Mouse (Mus musculus): ENCODE measurements around the gene Fbxl13. TPM values are rescaled to one million over a fixed set of nuclear protein-coding genes. Genes with fewer than 3 reads are reported as not detected.

The Fbxl13 gene
- polyA plus RNA-seq, 1 experiment from 2014 or later, result 0.13 TPM

- Histone ChIP-seq H3K9ac (replicated peaks) (no peak overlapping the region), H3K4me1 (peaks cover 4% of the 10 kb centered on the region; the same call in 1 of the 2 replicates), H3K27me3 (replicated peaks) (no peaks in the 10 kb centered on the region), H3K27ac (replicated peaks) (no peak overlapping the region), H3K4me2 (no peak overlapping the region), H3K36me3 (no peaks in the 10 kb centered on the region), H3K9me3 (replicated peaks) (no peaks in the 10 kb centered on the region), H3K4me3 (replicated peaks) (no peak overlapping the region)
- ATAC-seq (ENCODE audit: low FRiP score), result no peak
- WGBS, result 74% methylated on average over 7 of the region's 7 CpGs
These were observed 178.0 kb downstream of the Fbxl13 start for GRCm38 (mm10) chr5:21467387-21467786.

GRCm38 (mm10) chr5:21440833-21441530, 204.5 kb downstream of the Fbxl13 start:
- peak; percentile 86 for ATAC-seq (ENCODE audit: low FRiP score)

GRCm38 (mm10) chr5:21439446-21440110, 205.9 kb downstream of the Fbxl13 start:
- H3K9ac ChIP-seq (replicated peaks), result no peak overlapping the region
- H3K27ac ChIP-seq (replicated peaks), result no peak overlapping the region
- H3K4me1 ChIP-seq, result 0 out of 2 replicates have a peak, but pooled peaks cover under 1% of the 10 kb centered on the region
- H3K4me3 ChIP-seq (replicated peaks), result no peak overlapping the region
- no peak for ATAC-seq (ENCODE audit: low FRiP score)
- H3K27me3 ChIP-seq (replicated peaks), result no peaks in the 10 kb centered on the region
- no peak overlapping the region for H3K4me2 ChIP-seq
- WGBS, result 91% methylated on average over 7 of the region's 7 CpGs
- no peaks in the 10 kb centered on the region for H3K36me3 ChIP-seq
- no peaks in the 10 kb centered on the region for H3K9me3 ChIP-seq (replicated peaks)

More at GRCm38 (mm10) chr5:21440833-21441530, 204.5 kb downstream of the Fbxl13 start:
- H3K27me3 ChIP-seq (replicated peaks), result no peaks in the 10 kb centered on the region
- H3K4me3 ChIP-seq (replicated peaks), result no peak overlapping the region
- peak overlapping the region; percentile 10; the same call in 1 of the 2 replicates for H3K27ac ChIP-seq (replicated peaks)
- no peak overlapping the region for H3K9ac ChIP-seq (replicated peaks)
- H3K4me2 ChIP-seq, result no peak overlapping the region
- WGBS, result 55% methylated on average over 8 of the region's 8 CpGs
- no peaks in the 10 kb centered on the region for H3K36me3 ChIP-seq
- no peaks in the 10 kb centered on the region for H3K9me3 ChIP-seq (replicated peaks)
- no peaks in the 10 kb centered on the region for H3K4me1 ChIP-seq

- Histone ChIP-seq H3K4me2 (no peak overlapping the region), H3K4me3 (replicated peaks) (no peak overlapping the region), H3K4me1 (0 out of 2 replicates have a peak, but pooled peaks cover 3% of the 10 kb centered on the region), H3K36me3 (no peaks in the 10 kb centered on the region), H3K27me3 (replicated peaks) (no peaks in the 10 kb centered on the region), H3K9me3 (replicated peaks) (no peaks in the 10 kb centered on the region), H3K27ac (replicated peaks) (no peak overlapping the region), H3K9ac (replicated peaks) (no peak overlapping the region)
- no peak for ATAC-seq (ENCODE audit: low FRiP score)
- WGBS, result 94% methylated on average over 9 of the region's 9 CpGs
These were observed 207.0 kb downstream of the Fbxl13 start for GRCm38 (mm10) chr5:21438428-21438827.

GRCm38 (mm10) chr5:21436471-21436975, 208.9 kb downstream of the Fbxl13 start:
- no peaks in the 10 kb centered on the region for H3K27me3 ChIP-seq (replicated peaks)
- no peak for ATAC-seq (ENCODE audit: low FRiP score)
- no peak overlapping the region for H3K4me2 ChIP-seq
- WGBS, result 60% methylated on average over 8 of the region's 8 CpGs
- no peaks in the 10 kb centered on the region for H3K36me3 ChIP-seq
- no peaks in the 10 kb centered on the region for H3K9me3 ChIP-seq (replicated peaks)
- no peak overlapping the region for H3K4me3 ChIP-seq (replicated peaks)
- H3K4me1 ChIP-seq, result 0 out of 2 replicates have a peak, but pooled peaks cover 3% of the 10 kb centered on the region
- no peak overlapping the region for H3K27ac ChIP-seq (replicated peaks)
- H3K9ac ChIP-seq (replicated peaks), result no peak overlapping the region

GRCm38 (mm10) chr5:21434148-21434929, 211.1 kb downstream of the Fbxl13 start:
- H3K27me3 ChIP-seq (replicated peaks), result no peaks in the 10 kb centered on the region
- H3K9ac ChIP-seq (replicated peaks), result no peak overlapping the region
- H3K4me1 ChIP-seq, result 0 out of 2 replicates have a peak, but pooled peaks cover 3% of the 10 kb centered on the region
- H3K4me3 ChIP-seq (replicated peaks), result no peak overlapping the region
- WGBS, result 75% methylated on average over 11 of the region's 11 CpGs
- no peaks in the 10 kb centered on the region for H3K9me3 ChIP-seq (replicated peaks)
- ATAC-seq (ENCODE audit: low FRiP score), result peak; percentile 80
- H3K27ac ChIP-seq (replicated peaks), result no peak overlapping the region
- H3K4me2 ChIP-seq, result no peak overlapping the region
- no peaks in the 10 kb centered on the region for H3K36me3 ChIP-seq

Other genes starting within 250 kb of the Fbxl13 start
- 0.49 and 0.59 TPM in 2 replicates for gene Ccdc146, start 221.0 kb downstream of the Fbxl13 start, polyA plus RNA-seq (2015; fragmentation: Nextera tagmentation; extraction: Ambion mirVana)
- 9.9 and 10.2 TPM in 2 replicates for gene Fam185a, start 220.7 kb downstream of the Fbxl13 start, polyA plus RNA-seq (2015; fragmentation: Nextera tagmentation; extraction: Ambion mirVana)
- gene Lrrc17, start 102.1 kb downstream of the Fbxl13 start, polyA plus RNA-seq (2015; fragmentation: Nextera tagmentation; extraction: Ambion mirVana), result 8.1 and 18.6 TPM in 2 replicates
- 41.3 and 44.2 TPM in 2 replicates for gene Armc10, start 179 bp upstream of the Fbxl13 start, polyA plus RNA-seq (2015; fragmentation: Nextera tagmentation; extraction: Ambion mirVana)
- 2.1 and 3.3 TPM in 2 replicates for gene Napepld, start 55.8 kb upstream of the Fbxl13 start, polyA plus RNA-seq (2015; fragmentation: Nextera tagmentation; extraction: Ambion mirVana)
- gene Pmpcb, start 91.5 kb upstream of the Fbxl13 start, polyA plus RNA-seq (2015; fragmentation: Nextera tagmentation; extraction: Ambion mirVana), result 68.2 and 74.6 TPM in 2 replicates
- gene Dnajc2, start 139.6 kb upstream of the Fbxl13 start, polyA plus RNA-seq (2015; fragmentation: Nextera tagmentation; extraction: Ambion mirVana), result 69.9 and 77.8 TPM in 2 replicates
- gene Psmc2, start 139.6 kb upstream of the Fbxl13 start, polyA plus RNA-seq (2015; fragmentation: Nextera tagmentation; extraction: Ambion mirVana), result 186 and 189 TPM in 2 replicates
- gene Slc26a5, start 220.0 kb upstream of the Fbxl13 start, polyA plus RNA-seq (2015; fragmentation: Nextera tagmentation; extraction: Ambion mirVana), result 0.27 and 0.45 TPM in 2 replicates

Data from neural tube, embryonic 15.5 days (tissue).